Mouse (Mus musculus): ENCODE results near the gene Nup133. TPM values are rescaled to one million over a fixed set of nuclear protein-coding genes. Genes with fewer than 3 reads are reported as not detected.

Nup133 gene
- polyA plus RNA-seq, 1 experiment from 2014 or later: 34.5 TPM

- WGBS: 68% methylated on average over 2 of the region's 2 CpGs
- Histone ChIP-seq H3K36me3 (ENCODE audit: insufficient read depth, low read length) (no peaks in the 10 kb centered on the region), H3K4me2 (replicated peaks; ENCODE audit: low read depth, low read length) (no peak overlapping the region), H3K4me3 (ENCODE audit: low read length) (no peak overlapping the region), H3K9me3 (ENCODE audit: low read length) (no peaks in the 10 kb centered on the region), H3K27me3 (ENCODE audit: insufficient read depth, low read length) (peaks cover 9% of the 10 kb centered on the region; the same call in 1 of the 2 replicates), H3K9ac (replicated peaks; ENCODE audit: low read length) (no peak overlapping the region), H3K27ac (ENCODE audit: low read length) (no peak overlapping the region), H3K4me1 (ENCODE audit: insufficient read depth, low read length) (peaks cover 3% of the 10 kb centered on the region; the same call in 1 of the 2 replicates)
- ATAC-seq (ENCODE audit: low FRiP score, low TSS enrichment): no peak
Observed at GRCm38 (mm10) chr8:123882412-123882811, 66.7 kb downstream of the Nup133 start.

- Histone ChIP-seq H3K27ac (ENCODE audit: low read length) (no peak overlapping the region), H3K9me3 (ENCODE audit: low read length) (no peaks in the 10 kb centered on the region), H3K4me3 (ENCODE audit: low read length) (no peak overlapping the region), H3K36me3 (ENCODE audit: insufficient read depth, low read length) (no peaks in the 10 kb centered on the region), H3K27me3 (ENCODE audit: insufficient read depth, low read length) (peaks cover 3% of the 10 kb centered on the region; the same call in 1 of the 2 replicates), H3K4me2 (replicated peaks; ENCODE audit: low read depth, low read length) (no peak overlapping the region), H3K9ac (replicated peaks; ENCODE audit: low read length) (no peak overlapping the region), H3K4me1 (ENCODE audit: insufficient read depth, low read length) (peaks cover 3% of the 10 kb centered on the region; the same call in 1 of the 2 replicates)
- no peak for ATAC-seq (ENCODE audit: low FRiP score, low TSS enrichment)
- WGBS: 27% methylated on average over 4 of the region's 4 CpGs
Observed at GRCm38 (mm10) chr8:123880821-123881350, 68.2 kb downstream of the Nup133 start.

- ATAC-seq (ENCODE audit: low FRiP score, low TSS enrichment): no peak
- 67% methylated on average over 10 of the region's 10 CpGs for WGBS
- no peak overlapping the region for H3K4me2 ChIP-seq (replicated peaks; ENCODE audit: low read depth, low read length)
Observed at GRCm38 (mm10) chr8:123880271-123880670, 68.8 kb downstream of the Nup133 start.

GRCm38 (mm10) chr8:123877865-123878264, 71.2 kb downstream of the Nup133 start:
- no peaks in the 10 kb centered on the region for H3K4me1 ChIP-seq (ENCODE audit: insufficient read depth, low read length)
- no peak overlapping the region for H3K4me2 ChIP-seq (replicated peaks; ENCODE audit: low read depth, low read length)
- no peak for ATAC-seq (ENCODE audit: low FRiP score, low TSS enrichment)
- H3K9me3 ChIP-seq (ENCODE audit: low read length): no peaks in the 10 kb centered on the region
- H3K36me3 ChIP-seq (ENCODE audit: insufficient read depth, low read length): no peaks in the 10 kb centered on the region
- no peak overlapping the region for H3K27ac ChIP-seq (ENCODE audit: low read length)
- H3K4me3 ChIP-seq (ENCODE audit: low read length): no peak overlapping the region
- H3K9ac ChIP-seq (replicated peaks; ENCODE audit: low read length): no peak overlapping the region
- 71% methylated on average over 2 of the region's 2 CpGs for WGBS
- H3K27me3 ChIP-seq (ENCODE audit: insufficient read depth, low read length): no peaks in the 10 kb centered on the region

More at GRCm38 (mm10) chr8:123880271-123880670, 68.8 kb downstream of the Nup133 start:
- no peak overlapping the region for H3K4me3 ChIP-seq (ENCODE audit: low read length)
- no peak overlapping the region for H3K9ac ChIP-seq (replicated peaks; ENCODE audit: low read length)
- H3K36me3 ChIP-seq (ENCODE audit: insufficient read depth, low read length): no peaks in the 10 kb centered on the region
- H3K27ac ChIP-seq (ENCODE audit: low read length): no peak overlapping the region
- no peaks in the 10 kb centered on the region for H3K27me3 ChIP-seq (ENCODE audit: insufficient read depth, low read length)
- H3K4me1 ChIP-seq (ENCODE audit: insufficient read depth, low read length): peaks cover 3% of the 10 kb centered on the region; the same call in 1 of the 2 replicates
- H3K9me3 ChIP-seq (ENCODE audit: low read length): no peaks in the 10 kb centered on the region

GRCm38 (mm10) chr8:123874324-123874723, 74.7 kb downstream of the Nup133 start:
- WGBS: 81% methylated on average over 11 of the region's 11 CpGs

GRCm38 (mm10) chr8:123873364-123873763, 75.7 kb downstream of the Nup133 start:
- H3K27me3 ChIP-seq (ENCODE audit: insufficient read depth, low read length): no peaks in the 10 kb centered on the region
- no peaks in the 10 kb centered on the region for H3K4me1 ChIP-seq (ENCODE audit: insufficient read depth, low read length)
- WGBS: 66% methylated on average over 6 of the region's 6 CpGs
- H3K27ac ChIP-seq (ENCODE audit: low read length): no peak overlapping the region
- no peak overlapping the region for H3K9ac ChIP-seq (replicated peaks; ENCODE audit: low read length)
- no peak overlapping the region for H3K4me3 ChIP-seq (ENCODE audit: low read length)
- H3K36me3 ChIP-seq (ENCODE audit: insufficient read depth, low read length): no peaks in the 10 kb centered on the region
- no peak for ATAC-seq (ENCODE audit: low FRiP score, low TSS enrichment)
- no peaks in the 10 kb centered on the region for H3K9me3 ChIP-seq (ENCODE audit: low read length)
- no peak overlapping the region for H3K4me2 ChIP-seq (replicated peaks; ENCODE audit: low read depth, low read length)

More at GRCm38 (mm10) chr8:123874324-123874723, 74.7 kb downstream of the Nup133 start:
- Histone ChIP-seq H3K4me3 (ENCODE audit: low read length) (no peak overlapping the region), H3K9ac (replicated peaks; ENCODE audit: low read length) (no peak overlapping the region), H3K27me3 (ENCODE audit: insufficient read depth, low read length) (no peaks in the 10 kb centered on the region), H3K4me2 (replicated peaks; ENCODE audit: low read depth, low read length) (no peak overlapping the region), H3K36me3 (ENCODE audit: insufficient read depth, low read length) (no peaks in the 10 kb centered on the region), H3K4me1 (ENCODE audit: insufficient read depth, low read length) (no peaks in the 10 kb centered on the region), H3K9me3 (ENCODE audit: low read length) (no peaks in the 10 kb centered on the region), H3K27ac (ENCODE audit: low read length) (no peak overlapping the region)
- ATAC-seq (ENCODE audit: low FRiP score, low TSS enrichment): no peak

- Histone ChIP-seq H3K27ac (ENCODE audit: low read length) (no peak overlapping the region), H3K4me1 (ENCODE audit: insufficient read depth, low read length) (no peaks in the 10 kb centered on the region), H3K4me3 (ENCODE audit: low read length) (no peak overlapping the region), H3K27me3 (ENCODE audit: insufficient read depth, low read length) (no peaks in the 10 kb centered on the region), H3K9ac (replicated peaks; ENCODE audit: low read length) (no peak overlapping the region), H3K4me2 (replicated peaks; ENCODE audit: low read depth, low read length) (no peak overlapping the region), H3K36me3 (ENCODE audit: insufficient read depth, low read length) (no peaks in the 10 kb centered on the region), H3K9me3 (ENCODE audit: low read length) (no peaks in the 10 kb centered on the region)
- no peak for ATAC-seq (ENCODE audit: low FRiP score, low TSS enrichment)
- 74% methylated on average over 9 of the region's 9 CpGs for WGBS
Observed at GRCm38 (mm10) chr8:123872048-123872447, 77.0 kb downstream of the Nup133 start.

GRCm38 (mm10) chr8:123866971-123867370, 82.1 kb downstream of the Nup133 start:
- H3K27me3 ChIP-seq (ENCODE audit: insufficient read depth, low read length): peaks cover 9% of the 10 kb centered on the region
- H3K9ac ChIP-seq (replicated peaks; ENCODE audit: low read length): no peak overlapping the region
- H3K4me3 ChIP-seq (ENCODE audit: low read length): no peak overlapping the region
- 34% methylated on average over 5 of the region's 5 CpGs for WGBS
- no peaks in the 10 kb centered on the region for H3K9me3 ChIP-seq (ENCODE audit: low read length)
- H3K27ac ChIP-seq (ENCODE audit: low read length): no peak overlapping the region
- ATAC-seq (ENCODE audit: low FRiP score, low TSS enrichment): no peak
- H3K36me3 ChIP-seq (ENCODE audit: insufficient read depth, low read length): no peaks in the 10 kb centered on the region
- H3K4me1 ChIP-seq (ENCODE audit: insufficient read depth, low read length): no peaks in the 10 kb centered on the region
- H3K4me2 ChIP-seq (replicated peaks; ENCODE audit: low read depth, low read length): no peak overlapping the region

GRCm38 (mm10) chr8:123865786-123866185, 83.3 kb downstream of the Nup133 start:
- no peaks in the 10 kb centered on the region for H3K4me1 ChIP-seq (ENCODE audit: insufficient read depth, low read length)
- H3K4me2 ChIP-seq (replicated peaks; ENCODE audit: low read depth, low read length): no peak overlapping the region
- no peak overlapping the region for H3K27ac ChIP-seq (ENCODE audit: low read length)
- H3K36me3 ChIP-seq (ENCODE audit: insufficient read depth, low read length): no peaks in the 10 kb centered on the region
- no peak overlapping the region for H3K4me3 ChIP-seq (ENCODE audit: low read length)
- no peaks in the 10 kb centered on the region for H3K9me3 ChIP-seq (ENCODE audit: low read length)
- no peak overlapping the region for H3K9ac ChIP-seq (replicated peaks; ENCODE audit: low read length)
- peaks cover 10% of the 10 kb centered on the region for H3K27me3 ChIP-seq (ENCODE audit: insufficient read depth, low read length)
- no peak for ATAC-seq (ENCODE audit: low FRiP score, low TSS enrichment)
- 75% methylated on average over 7 of the region's 7 CpGs for WGBS

- Histone ChIP-seq H3K36me3 (ENCODE audit: insufficient read depth, low read length) (no peaks in the 10 kb centered on the region), H3K9ac (replicated peaks; ENCODE audit: low read length) (no peak overlapping the region), H3K4me3 (ENCODE audit: low read length) (no peak overlapping the region), H3K4me2 (replicated peaks; ENCODE audit: low read depth, low read length) (peak overlapping the region; percentile 91; the same call in 1 of the 2 replicates), H3K27me3 (ENCODE audit: insufficient read depth, low read length) (peaks cover 17% of the 10 kb centered on the region), H3K27ac (ENCODE audit: low read length) (no peak overlapping the region), H3K9me3 (ENCODE audit: low read length) (no peaks in the 10 kb centered on the region), H3K4me1 (ENCODE audit: insufficient read depth, low read length) (peaks cover 9% of the 10 kb centered on the region)
- 73% methylated on average over 4 of the region's 4 CpGs for WGBS
- ATAC-seq (ENCODE audit: low FRiP score, low TSS enrichment): no peak
Observed at GRCm38 (mm10) chr8:123860386-123860785, 88.7 kb downstream of the Nup133 start.

Data from kidney, embryonic 16.5 days (tissue).